Mouse (Mus musculus) kidney, postnatal 0 days (tissue): ENCODE data around the gene Mylpf. TPM values are rescaled to one million over a fixed set of nuclear protein-coding genes. Genes with fewer than 3 reads are reported as not detected.
A peak's percentile ranks its signal among the peaks of the same experiment; 100 is the strongest.

ENCODE experiments used
- ATAC-seq: fragments of 200-750 bp; cut with Nextera tagmentation; replicated peaks from 2 replicates; pipeline ENCODE4 v1.8.0; 2017; ENCODE audit warnings: low read depth, moderate number of reproducible peaks, moderate TSS enrichment, moderate library complexity; ENCODE audit not compliant: low FRiP score
- DNase-seq: peaks from one replicate; pipeline ENCODE4 v3.0.0-alpha.2; 2016; ENCODE audit warnings: low spot score
- H3K27ac ChIP-seq: fragments of 300-500 bp; sonication (generic); 2 replicates; pipeline ENCODE4 v1.5.1; 2014; ENCODE audit warnings: mild to moderate bottlenecking
- H3K27me3 ChIP-seq: fragments of 300-500 bp; sonication (generic); 2 replicates; pipeline ENCODE4 v1.6.1; 2014; ENCODE audit warnings: low read length, mixed read lengths; ENCODE audit not compliant: insufficient read depth
- H3K36me3 ChIP-seq: fragments of 300-500 bp; sonication (generic); 2 replicates; pipeline ENCODE4 v1.6.1; 2014; ENCODE audit warnings: low read length, mixed read lengths; ENCODE audit not compliant: insufficient read depth
- H3K4me1 ChIP-seq: fragments of 300-500 bp; sonication (generic); replicated peaks from 2 replicates; pipeline ENCODE4 v1.6.1; 2014; ENCODE audit warnings: antibody characterized with exemption, low read length, mixed read lengths; ENCODE audit not compliant: insufficient read depth
- H3K4me2 ChIP-seq: fragments of 300-500 bp; sonication (generic); 2 replicates; pipeline ENCODE4 v1.6.1; 2014; ENCODE audit warnings: mild to moderate bottlenecking, low read length, moderate library complexity, mixed read lengths
- H3K4me3 ChIP-seq: fragments of 300-500 bp; sonication (generic); replicated peaks from 2 replicates; pipeline ENCODE4 v1.5.1; 2014; ENCODE audit warnings: low read depth, low read length
- H3K9ac ChIP-seq: fragments of 300-500 bp; sonication (generic); 2 replicates; pipeline ENCODE4 v1.6.1; 2014; ENCODE audit warnings: low read depth, low read length
- H3K9me3 ChIP-seq: fragments of 300-500 bp; sonication (generic); replicated peaks from 2 replicates; pipeline ENCODE4 v1.6.1; 2016; ENCODE audit warnings: low read length, inconsistent platforms, mixed read lengths
- CTCF ChIP-seq: IDR thresholded peaks from 2 replicates; pipeline ENCODE4 v1.5.1; 2016; ENCODE audit warnings: antibody characterized with exemption, low read depth, mild to moderate bottlenecking, moderate library complexity
- WGBS: fragments of 180-500 bp; shearing (Covaris S2); extraction: QIAGEN DNeasy Blood & Tissue Kit; methylation state at CpG from one replicate; pipeline ENCODE4 v1.1.7; 2014; 5-methylcytosine and 5-hydroxymethylcytosine counted together
- polyA plus RNA-seq: library from polyadenylated mRNA; unstranded; fragments of >200 nt; fragmentation: Nextera tagmentation; extraction: Ambion mirVana; gene quantifications from 2 replicates; pipeline ENCODE4 v1.2.1, GENCODE M21; 2015

Mylpf gene
- polyA plus RNA-seq, 1 experiment from 2014 or later: 4.7 TPM

DNA sequence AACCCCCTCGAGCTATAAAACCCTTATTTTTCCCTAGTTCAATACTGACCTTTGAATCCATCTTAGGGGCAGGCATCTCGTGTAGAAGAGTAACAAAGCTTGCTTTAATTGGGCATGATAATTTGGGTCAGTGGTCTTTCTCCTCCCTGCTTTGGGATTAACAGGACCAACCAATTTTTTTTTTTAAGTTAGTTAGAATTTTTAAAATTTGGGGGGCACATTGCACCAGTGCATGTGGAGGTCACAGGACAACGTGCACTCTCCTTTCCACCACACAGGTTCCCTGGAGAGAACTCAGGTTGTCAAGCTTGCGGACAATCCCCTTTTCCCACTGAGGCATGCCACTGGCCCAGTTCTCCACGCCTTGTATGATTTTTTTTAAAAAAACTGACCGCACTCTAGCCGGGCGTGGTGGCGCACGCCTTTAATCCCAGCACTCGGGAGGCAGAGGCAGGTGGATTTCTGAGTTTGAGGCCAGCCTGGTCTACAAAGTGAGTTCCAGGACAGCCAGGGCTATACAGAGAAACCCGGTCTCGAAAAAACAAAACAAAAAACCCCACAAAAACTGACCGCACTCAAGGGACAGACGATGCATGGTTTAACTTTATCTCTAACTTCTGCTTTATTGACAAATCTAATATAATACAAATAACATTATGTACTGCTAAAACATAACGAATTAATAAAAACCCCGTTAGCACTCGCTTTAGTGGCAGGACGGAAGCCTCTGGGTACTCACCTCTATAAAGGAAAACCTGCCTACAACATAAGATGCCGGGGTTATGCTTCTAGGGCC is 23.3 kb downstream of the Mylpf start:
- no peaks in the 10 kb centered on the region for H3K9me3 ChIP-seq
- no peak for TF ChIP-seq CTCF
- H3K27me3 ChIP-seq: no peaks in the 10 kb centered on the region
- peak overlapping the region; percentile 97 for H3K27ac ChIP-seq
- H3K4me1 ChIP-seq: peaks cover 13% of the 10 kb centered on the region
- peak overlapping the region; percentile 87 for H3K9ac ChIP-seq
- peak overlapping the region; percentile 90 for H3K4me3 ChIP-seq
- WGBS: 4% methylated on average over 20 of the region's 20 CpGs
- H3K36me3 ChIP-seq: peaks cover 22% of the 10 kb centered on the region
- ATAC-seq (no peak), DNase-seq (peak; percentile 40)
- peak overlapping the region; percentile 67 for H3K4me2 ChIP-seq

DNA sequence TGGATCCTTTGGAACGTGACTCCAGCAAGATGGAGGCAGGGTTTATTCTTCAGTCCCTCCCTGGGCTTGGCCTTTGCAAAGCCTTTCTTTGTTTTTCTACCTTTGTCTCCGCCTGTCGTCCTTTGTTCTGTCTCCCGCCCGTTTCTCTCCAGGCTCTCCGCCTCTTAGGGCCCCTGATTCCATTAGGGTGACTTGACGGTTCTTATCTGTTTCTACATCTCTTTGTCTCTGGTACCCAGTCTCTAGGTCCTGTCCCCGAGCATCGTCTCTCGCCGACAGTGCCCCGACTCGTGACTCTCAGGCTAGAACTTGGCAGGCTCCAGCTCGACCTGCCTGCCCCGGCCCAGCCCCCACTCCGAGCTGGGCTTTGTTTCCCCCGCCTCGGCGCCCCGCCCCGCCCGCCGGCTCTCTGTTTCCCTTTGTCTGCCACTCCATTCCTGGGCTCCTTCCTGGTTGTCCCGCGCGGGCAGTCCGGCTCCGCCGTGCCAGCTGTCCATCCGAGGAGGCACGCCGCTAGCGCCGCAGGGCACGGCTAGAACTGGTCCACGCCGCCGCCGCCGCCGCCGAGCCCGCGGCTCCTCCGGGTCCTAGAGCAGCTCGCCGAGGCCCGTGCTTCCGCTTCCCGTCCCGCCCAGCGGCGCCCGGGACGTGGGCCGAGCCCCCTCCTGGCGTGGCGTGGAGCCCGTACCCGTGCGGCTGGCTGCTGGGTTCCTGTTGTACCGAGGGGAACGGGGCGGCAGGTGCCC is 24.1 kb downstream of the Mylpf start, which contains the start of the genes Zfp553 and Sept1:
Gene Zfp553 (plus strand): TSS at position 440 of the 746 bp plus-strand sequence.
Gene Sept1 (minus strand): TSS at position 509 of the 746 bp plus-strand sequence.
- Histone ChIP-seq H3K9me3 (no peaks in the 10 kb centered on the region), H3K27ac (peak within 1 kb of the TSS; percentile 97), H3K9ac (peak within 1 kb of the TSS; percentile 87), H3K27me3 (no peaks in the 10 kb centered on the region), H3K4me2 (peak within 1 kb of the TSS; percentile 67), H3K4me1 (peaks cover 13% of the 10 kb centered on the region), H3K4me3 (peak within 1 kb of the TSS; percentile 90), H3K36me3 (peaks cover 29% of the 10 kb centered on the region)
- WGBS: under 1% methylated on average over 64 of the region's 64 CpGs
- ATAC-seq (peak; percentile 91), DNase-seq (peak; percentile 90)
- TF ChIP-seq CTCF: no peak

DNA sequence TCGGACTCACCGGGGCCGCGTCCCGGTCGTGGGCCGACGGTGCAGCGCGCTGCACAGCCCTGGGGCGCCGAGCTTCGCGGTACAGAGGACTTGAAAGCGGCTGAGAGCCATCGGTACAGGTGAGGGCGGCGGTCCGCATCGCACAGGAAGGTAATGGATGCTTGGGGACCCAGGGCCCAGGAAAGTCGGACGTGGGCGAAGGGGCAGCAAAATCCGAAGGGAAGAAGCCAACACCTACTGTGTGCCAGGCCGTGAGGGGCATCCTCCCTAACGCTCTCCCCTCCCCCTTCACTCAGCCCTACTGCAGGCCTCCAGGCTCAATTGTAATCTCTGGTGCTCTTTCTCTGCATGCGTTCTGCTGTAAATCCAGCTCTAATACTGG is 24.7 kb downstream of the Mylpf start:
- peak; percentile 48 for DNase-seq
- WGBS: 0% methylated on average over 27 of the region's 27 CpGs
- ATAC-seq: peak; percentile 49; the same call in 1 of the 2 replicates

DNA sequence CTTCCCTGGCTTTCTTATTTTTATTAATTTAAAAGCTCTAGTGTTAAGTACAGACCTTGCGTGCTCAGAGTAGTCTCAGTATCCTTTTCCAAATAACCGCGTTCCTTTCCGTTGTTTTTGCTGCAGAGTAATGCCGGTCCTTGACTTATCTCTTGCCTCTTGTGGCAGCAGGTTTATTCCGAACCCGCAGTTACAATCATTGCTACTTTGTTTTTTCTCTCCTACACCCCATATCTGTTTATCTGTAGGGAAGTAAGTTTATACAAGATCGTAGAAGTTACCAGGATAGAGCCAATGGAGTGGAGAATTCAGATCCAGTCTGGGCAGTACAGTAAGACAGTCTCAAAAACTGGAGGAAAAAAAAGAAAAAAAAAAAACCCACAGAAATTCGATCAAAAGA is 25.1 kb downstream of the Mylpf start:
- DNase-seq (no peak), ATAC-seq (no peak)
- Histone ChIP-seq H3K27ac (peak overlapping the region; percentile 97), H3K36me3 (peaks cover 37% of the 10 kb centered on the region), H3K4me1 (peaks cover 13% of the 10 kb centered on the region), H3K4me3 (peak overlapping the region; percentile 90), H3K9me3 (no peaks in the 10 kb centered on the region), H3K9ac (peak overlapping the region; percentile 87), H3K27me3 (no peaks in the 10 kb centered on the region), H3K4me2 (peak overlapping the region; percentile 67)
- no peak for TF ChIP-seq CTCF
- 1% methylated on average over 9 of the region's 9 CpGs for WGBS

More for the DNA sequence above, 24.7 kb downstream of the Mylpf start:
- Histone ChIP-seq H3K4me1 (peaks cover 13% of the 10 kb centered on the region), H3K4me3 (peak overlapping the region; percentile 90), H3K9ac (peak overlapping the region; percentile 87), H3K9me3 (no peaks in the 10 kb centered on the region), H3K27me3 (no peaks in the 10 kb centered on the region), H3K36me3 (peaks cover 35% of the 10 kb centered on the region), H3K4me2 (peak overlapping the region; percentile 67), H3K27ac (peak overlapping the region; percentile 97)
- TF ChIP-seq CTCF: no peak

DNA sequence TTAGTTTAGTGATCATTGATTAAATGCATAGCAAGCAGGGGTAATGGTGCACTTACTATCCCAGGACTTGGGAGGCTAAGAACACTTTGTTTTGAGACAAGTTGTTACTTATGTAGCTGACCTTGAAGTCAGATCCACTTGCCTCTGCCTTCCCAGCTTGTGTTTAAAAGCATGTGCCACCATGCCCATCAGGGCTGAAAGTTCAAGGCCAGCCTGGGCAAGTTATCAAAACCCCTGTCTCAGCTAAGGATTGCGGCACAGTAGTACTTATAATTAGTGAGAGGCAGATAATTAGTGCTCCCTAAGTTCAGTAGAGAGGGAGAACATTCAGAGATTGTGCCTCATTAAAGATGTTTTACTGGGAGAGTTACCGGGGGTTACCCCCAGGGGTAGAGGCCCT is 26.1 kb downstream of the Mylpf start:
- peaks cover 38% of the 10 kb centered on the region for H3K36me3 ChIP-seq
- TF ChIP-seq CTCF: no peak
- WGBS: 97% methylated on average over 2 of the region's 2 CpGs
- H3K4me3 ChIP-seq: no peak overlapping the region
- DNase-seq (no peak), ATAC-seq (no peak)
- no peak overlapping the region for H3K9ac ChIP-seq
- H3K4me2 ChIP-seq: no peak overlapping the region
- peaks cover 13% of the 10 kb centered on the region for H3K4me1 ChIP-seq
- no peaks in the 10 kb centered on the region for H3K9me3 ChIP-seq
- H3K27me3 ChIP-seq: no peaks in the 10 kb centered on the region
- no peak overlapping the region for H3K27ac ChIP-seq

DNA sequence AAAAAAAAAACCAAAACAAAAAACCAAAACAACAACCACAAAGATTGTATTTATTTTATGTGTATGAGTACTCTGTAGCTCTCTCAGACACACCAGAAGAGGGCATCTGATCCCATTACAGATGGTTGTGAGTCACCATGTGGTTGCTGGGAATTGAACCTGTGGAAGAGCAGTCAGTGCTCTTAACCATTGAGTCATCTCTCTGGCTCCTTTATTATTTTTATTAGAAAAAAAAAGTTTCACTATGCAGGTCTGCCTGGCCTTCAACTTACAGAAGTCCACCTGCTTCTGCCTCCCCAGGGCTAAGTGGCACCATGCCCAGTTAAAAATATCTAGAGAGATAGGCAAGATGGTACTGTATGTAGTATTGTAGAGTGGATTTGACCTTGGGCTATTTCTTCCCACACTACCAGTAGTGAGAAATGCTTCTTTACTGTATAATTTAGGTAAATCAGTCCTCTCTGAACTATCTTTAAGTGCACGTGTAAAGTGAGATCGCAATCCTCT is 34.7 kb downstream of the Mylpf start:
- no peak for ATAC-seq
- WGBS: 27% methylated on average over 2 of the region's 2 CpGs
- no peak for DNase-seq

More for the DNA sequence above, 34.7 kb downstream of the Mylpf start:
- H3K4me1 ChIP-seq: peaks cover 19% of the 10 kb centered on the region; the same call in 1 of the 2 replicates
- TF ChIP-seq CTCF: no peak
- peak overlapping the region; percentile 94 for H3K27ac ChIP-seq
- H3K9me3 ChIP-seq: no peaks in the 10 kb centered on the region
- H3K4me2 ChIP-seq: peak overlapping the region; percentile 74
- H3K9ac ChIP-seq: peak overlapping the region; percentile 94; the same call in 1 of the 2 replicates
- peak overlapping the region; percentile 88; the same call in 1 of the 2 replicates for H3K4me3 ChIP-seq
- H3K36me3 ChIP-seq: peaks cover 3% of the 10 kb centered on the region; the same call in 1 of the 2 replicates
- no peaks in the 10 kb centered on the region for H3K27me3 ChIP-seq
